Mouse (Mus musculus): ENCODE results near the gene Hhat.

The Hhat gene

GRCm38 (mm10) chr1:192651981-192652605 lies 118.9 kb downstream of the Hhat start:
- DNase-seq (ENCODE audit: extremely low spot score, low spot score), result no peak

- DNase-seq (ENCODE audit: extremely low spot score, low spot score), result no peak
Observed at GRCm38 (mm10) chr1:192650586-192650985, 120.4 kb downstream of the Hhat start.

GRCm38 (mm10) chr1:192650023-192650422 lies 121.0 kb downstream of the Hhat start:
- DNase-seq (ENCODE audit: extremely low spot score, low spot score), result no peak

- DNase-seq (ENCODE audit: extremely low spot score, low spot score), result no peak
Observed at GRCm38 (mm10) chr1:192649233-192649632, 121.8 kb downstream of the Hhat start.

- DNase-seq (ENCODE audit: extremely low spot score, low spot score), result no peak
Observed at GRCm38 (mm10) chr1:192647361-192647760, 123.7 kb downstream of the Hhat start.

GRCm38 (mm10) chr1:192642126-192642525 lies 128.9 kb downstream of the Hhat start:
- DNase-seq (ENCODE audit: extremely low spot score, low spot score), result no peak

- no peak for DNase-seq (ENCODE audit: extremely low spot score, low spot score)
Observed at GRCm38 (mm10) chr1:192639175-192639574, 131.8 kb downstream of the Hhat start.

GRCm38 (mm10) chr1:192621843-192622242 lies 149.2 kb downstream of the Hhat start:
- no peak for DNase-seq (ENCODE audit: extremely low spot score, low spot score)

- DNase-seq (ENCODE audit: extremely low spot score, low spot score), result no peak
Observed at GRCm38 (mm10) chr1:192613271-192613670, 157.8 kb downstream of the Hhat start.

- no peak for DNase-seq (ENCODE audit: extremely low spot score, low spot score)
Observed at GRCm38 (mm10) chr1:192611996-192612739, 158.9 kb downstream of the Hhat start.

GRCm38 (mm10) chr1:192606876-192607275 lies 164.1 kb downstream of the Hhat start:
- no peak for DNase-seq (ENCODE audit: extremely low spot score, low spot score)

GRCm38 (mm10) chr1:192604413-192604812 lies 166.6 kb downstream of the Hhat start:
- no peak for DNase-seq (ENCODE audit: extremely low spot score, low spot score)

- peak; percentile 16 for DNase-seq (ENCODE audit: extremely low spot score, low spot score)
Observed at GRCm38 (mm10) chr1:192603556-192603955, 167.5 kb downstream of the Hhat start.

GRCm38 (mm10) chr1:192601206-192601605 lies 169.8 kb downstream of the Hhat start:
- no peak for DNase-seq (ENCODE audit: extremely low spot score, low spot score)

- no peak for DNase-seq (ENCODE audit: extremely low spot score, low spot score)
Observed at GRCm38 (mm10) chr1:192599746-192600145, 171.3 kb downstream of the Hhat start.

GRCm38 (mm10) chr1:192598380-192598779 lies 172.6 kb downstream of the Hhat start:
- DNase-seq (ENCODE audit: extremely low spot score, low spot score), result peak; percentile 76

- no peak for DNase-seq (ENCODE audit: extremely low spot score, low spot score)
Observed at GRCm38 (mm10) chr1:192595426-192595825, 175.6 kb downstream of the Hhat start.

- DNase-seq (ENCODE audit: extremely low spot score, low spot score), result no peak
Observed at GRCm38 (mm10) chr1:192593492-192593891, 177.5 kb downstream of the Hhat start.

- no peak for DNase-seq (ENCODE audit: extremely low spot score, low spot score)
Observed at GRCm38 (mm10) chr1:192587451-192587850, 183.6 kb downstream of the Hhat start.

- no peak for DNase-seq (ENCODE audit: extremely low spot score, low spot score)
Observed at GRCm38 (mm10) chr1:192585289-192585688, 185.7 kb downstream of the Hhat start.

GRCm38 (mm10) chr1:192582921-192583320 lies 188.1 kb downstream of the Hhat start:
- no peak for DNase-seq (ENCODE audit: extremely low spot score, low spot score)

GRCm38 (mm10) chr1:192564691-192565090 lies 206.3 kb downstream of the Hhat start:
- no peak for DNase-seq (ENCODE audit: extremely low spot score, low spot score)

GRCm38 (mm10) chr1:192559341-192559740 lies 211.7 kb downstream of the Hhat start:
- no peak for DNase-seq (ENCODE audit: extremely low spot score, low spot score)

All from neural tube, embryonic 10.5 days (tissue).